Mouse (Mus musculus) gastrocnemius, postnatal 14 days (tissue): ENCODE measurements at regions not wholly inside any gene's neighbourhood (a gene's known extent, or its start where the extent isn't known, plus 50 kb on each side); places are given as distances from the start of the nearest gene placed in this dataset.
"Not testable (repeated sequence)": the region's sequence is repeated elsewhere in the genome, so short reads cannot be mapped to it uniquely, and the experiment has no call there.

Source experiments
- DNase-seq: peaks from one replicate; pipeline ENCODE4 v3.0.0; 2021; ENCODE audit warnings: mixed read lengths
- intact Hi-C: fragments of 180-260 bp; cut with DNase I; formaldehyde crosslinking; loops from one replicate; pipeline ENCODE4 v1.15.1; 2025; ENCODE audit warnings: low total_unique reads

DNA sequence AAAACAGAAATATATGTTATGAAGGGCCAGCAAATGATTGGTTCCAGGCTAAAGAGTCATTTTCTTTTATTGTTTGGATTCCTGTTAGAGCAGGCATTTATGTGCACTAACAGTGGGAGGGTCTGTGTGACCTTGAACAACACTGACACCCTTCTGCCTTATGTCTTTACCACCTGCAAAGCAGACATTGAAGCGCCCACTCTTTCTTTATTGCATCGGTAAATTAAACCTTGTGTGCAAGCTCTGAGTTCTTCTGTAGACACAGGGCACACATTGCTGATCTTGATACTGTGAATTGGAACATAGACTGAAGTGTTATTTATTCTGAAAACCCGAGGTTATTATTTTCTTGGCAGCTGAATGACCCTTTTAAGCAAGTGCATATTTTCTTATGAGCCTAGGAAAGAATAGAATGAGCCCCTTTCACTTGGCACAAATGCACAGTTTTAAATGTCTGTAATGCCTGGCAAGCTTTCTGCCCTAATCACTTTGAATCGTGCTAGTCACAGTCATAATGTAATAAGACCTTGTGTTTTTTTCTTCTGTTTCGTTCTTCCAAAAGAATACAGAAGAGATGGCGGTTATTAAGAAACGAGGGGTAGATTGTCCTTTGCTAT is 125.1 kb upstream of the Cobl start:
- intact Hi-C loops: no loop called here
- DNase-seq: no peak

- DNase-seq, intact Hi-C loops: not testable (repeated sequence)
These were observed 120.3 kb upstream of the Cobl start for GRCm38 (mm10) chr11:12584851-12585680.

- DNase-seq: peak; percentile 25
These were observed 114.3 kb upstream of the Cobl start for GRCm38 (mm10) chr11:12578999-12579576.

DNA sequence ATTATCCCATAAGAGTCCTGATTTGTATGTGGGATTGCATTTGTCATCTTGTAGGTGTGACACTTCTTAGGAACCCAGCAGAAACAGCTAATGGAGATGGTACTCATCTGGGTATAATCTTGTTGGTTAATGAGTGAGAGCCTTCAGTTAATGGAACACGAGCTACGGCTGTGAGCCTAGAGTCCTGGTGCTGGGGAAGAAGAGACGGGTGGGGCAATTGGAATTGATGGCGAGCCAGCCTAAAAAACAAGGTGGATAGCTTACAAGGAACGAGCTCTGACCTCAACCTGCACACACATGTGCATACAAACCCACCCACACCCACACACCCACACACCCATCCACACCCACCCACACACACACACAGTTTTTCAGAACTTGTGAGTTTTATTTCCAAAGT is 94.9 kb upstream of the Cobl start:
- DNase-seq: no peak
- intact Hi-C loops: no loop called here

More at GRCm38 (mm10) chr11:12578999-12579576, 114.3 kb upstream of the Cobl start:
- intact Hi-C loops: no loop called here

GRCm38 (mm10) chr11:12558995-12559633 is 94.4 kb upstream of the Cobl start:
- intact Hi-C loops: no loop called here
- DNase-seq: no peak

- DNase-seq: no peak
- intact Hi-C loops: no loop called here
These were observed 93.4 kb upstream of the Cobl start for GRCm38 (mm10) chr11:12558176-12558575.

GRCm38 (mm10) chr11:12545771-12546170 is 81.0 kb upstream of the Cobl start:
- intact Hi-C loops: no loop called here
- DNase-seq: no peak

DNA sequence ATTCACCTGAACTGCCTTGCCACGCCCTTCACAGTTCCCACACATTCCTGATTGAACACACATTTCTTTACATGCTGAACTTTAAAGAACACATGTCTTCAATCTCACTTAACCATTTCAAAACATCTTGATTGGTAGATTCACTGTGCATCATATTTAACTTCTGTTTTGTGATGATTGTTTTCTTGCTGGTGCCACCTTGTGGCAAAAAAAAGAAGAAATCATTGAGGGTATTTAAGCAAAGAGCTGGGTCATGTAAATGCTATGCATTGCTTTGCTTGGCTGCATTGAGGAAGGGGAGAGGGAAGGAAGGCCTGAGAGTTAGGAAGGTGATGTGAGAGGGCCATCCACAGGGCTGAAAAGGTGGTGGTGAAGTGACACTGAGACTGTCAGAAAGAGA is 78.3 kb upstream of the Cobl start:
- no peak for DNase-seq
- intact Hi-C loops: no loop called here

DNA sequence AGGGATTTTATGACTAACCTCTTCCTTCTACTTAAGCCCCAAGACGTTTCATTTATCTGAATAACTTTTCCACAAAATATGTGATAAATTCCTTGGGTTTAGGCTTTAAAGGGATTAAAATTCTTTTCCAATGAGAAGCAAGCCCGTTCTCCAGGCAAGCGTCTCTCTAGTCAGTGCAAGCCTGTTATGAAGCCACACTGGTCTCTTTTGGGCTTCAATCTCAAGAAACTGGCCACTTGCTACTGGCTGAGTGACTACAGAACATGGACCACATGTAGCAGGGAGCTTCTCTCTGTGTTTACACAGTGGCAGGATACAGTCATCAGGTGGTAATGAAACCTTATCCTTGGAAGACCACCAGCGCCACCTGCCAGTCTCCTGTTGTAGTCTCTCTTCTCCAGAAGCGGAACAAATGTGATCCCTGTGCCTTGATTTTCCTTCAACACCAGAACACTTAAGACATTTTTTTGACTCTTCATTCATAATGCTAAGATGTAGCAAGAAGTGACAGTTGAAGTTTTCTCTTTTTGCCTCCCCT is 75.6 kb upstream of the Cobl start:
- no peak for DNase-seq
- intact Hi-C loops: no loop called here

GRCm38 (mm10) chr11:12535063-12535462 is 70.3 kb upstream of the Cobl start:
- intact Hi-C loops: no loop called here
- DNase-seq: no peak

GRCm38 (mm10) chr11:12532288-12532687 is 67.5 kb upstream of the Cobl start:
- DNase-seq: no peak
- intact Hi-C loops: loop anchor here (5.0 kb wide), 1 partner anchor 160 kb away; no protein-coding TSS in a partner anchor

DNA sequence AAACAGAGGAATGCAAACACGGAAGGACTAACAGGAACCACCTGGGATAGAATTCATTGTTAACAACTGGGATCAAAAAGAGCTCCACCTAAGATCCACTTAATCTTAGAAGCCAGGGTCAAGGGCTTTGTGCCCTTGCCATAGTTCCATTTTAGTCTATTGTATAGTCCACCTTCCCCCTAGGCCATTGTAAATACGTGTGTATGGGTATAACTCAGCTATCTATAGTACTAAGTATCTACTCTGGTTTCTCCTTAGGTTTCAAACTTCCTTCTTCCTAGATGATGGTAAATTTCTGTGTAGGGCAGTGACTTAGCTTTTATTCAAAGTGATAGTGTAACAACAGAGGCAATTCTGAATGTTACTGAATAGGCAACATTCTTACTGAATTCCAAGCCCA is 57.3 kb upstream of the Cobl start:
- DNase-seq, intact Hi-C loops: not testable (repeated sequence)

- no peak for DNase-seq
- intact Hi-C loops: no loop called here
These were observed 56.5 kb upstream of the Cobl start for GRCm38 (mm10) chr11:12521286-12521685.

- DNase-seq: no peak
- intact Hi-C loops: no loop called here
These were observed 51.6 kb upstream of the Cobl start for GRCm38 (mm10) chr11:12516374-12516773.
